Mouse (Mus musculus): ENCODE results near the gene Zfp764. TPM values are rescaled to one million over a fixed set of nuclear protein-coding genes. Genes with fewer than 3 reads are reported as not detected.
"Not testable (repeated sequence)": the region's sequence is repeated elsewhere in the genome, so short reads cannot be mapped to it uniquely, and the experiment has no call there.

Gene Zfp764
- polyA plus RNA-seq, 1 experiment from 2014 or later, result 7.5 TPM

GRCm38 (mm10) chr7:127378310-127378921 lies 28.2 kb downstream of the Zfp764 start:
- H3K27ac ChIP-seq (ENCODE audit: low read depth, low read length), result no peak overlapping the region
- no peak overlapping the region for H3K4me2 ChIP-seq (ENCODE audit: low read depth)
- 78% methylated on average over 6 of the region's 6 CpGs for WGBS
- H3K4me1 ChIP-seq (ENCODE audit: control insufficient read depth, insufficient read depth, low read length), result no peaks in the 10 kb centered on the region
- no peak overlapping the region for H3K4me3 ChIP-seq (ENCODE audit: low read depth, low read length)
- ATAC-seq (ENCODE audit: insufficient read depth, low FRiP score, low TSS enrichment), result no peak
- H3K36me3 ChIP-seq (ENCODE audit: control insufficient read depth, insufficient read depth, low read length), result no peaks in the 10 kb centered on the region
- H3K9ac ChIP-seq (ENCODE audit: low read length), result no peak overlapping the region
- H3K9me3 ChIP-seq (ENCODE audit: control insufficient read depth, low read length), result no peaks in the 10 kb centered on the region
- no peaks in the 10 kb centered on the region for H3K27me3 ChIP-seq (ENCODE audit: control insufficient read depth, insufficient read depth, low read length)
- DNase-seq (ENCODE audit: low spot score), result no peak

DNA sequence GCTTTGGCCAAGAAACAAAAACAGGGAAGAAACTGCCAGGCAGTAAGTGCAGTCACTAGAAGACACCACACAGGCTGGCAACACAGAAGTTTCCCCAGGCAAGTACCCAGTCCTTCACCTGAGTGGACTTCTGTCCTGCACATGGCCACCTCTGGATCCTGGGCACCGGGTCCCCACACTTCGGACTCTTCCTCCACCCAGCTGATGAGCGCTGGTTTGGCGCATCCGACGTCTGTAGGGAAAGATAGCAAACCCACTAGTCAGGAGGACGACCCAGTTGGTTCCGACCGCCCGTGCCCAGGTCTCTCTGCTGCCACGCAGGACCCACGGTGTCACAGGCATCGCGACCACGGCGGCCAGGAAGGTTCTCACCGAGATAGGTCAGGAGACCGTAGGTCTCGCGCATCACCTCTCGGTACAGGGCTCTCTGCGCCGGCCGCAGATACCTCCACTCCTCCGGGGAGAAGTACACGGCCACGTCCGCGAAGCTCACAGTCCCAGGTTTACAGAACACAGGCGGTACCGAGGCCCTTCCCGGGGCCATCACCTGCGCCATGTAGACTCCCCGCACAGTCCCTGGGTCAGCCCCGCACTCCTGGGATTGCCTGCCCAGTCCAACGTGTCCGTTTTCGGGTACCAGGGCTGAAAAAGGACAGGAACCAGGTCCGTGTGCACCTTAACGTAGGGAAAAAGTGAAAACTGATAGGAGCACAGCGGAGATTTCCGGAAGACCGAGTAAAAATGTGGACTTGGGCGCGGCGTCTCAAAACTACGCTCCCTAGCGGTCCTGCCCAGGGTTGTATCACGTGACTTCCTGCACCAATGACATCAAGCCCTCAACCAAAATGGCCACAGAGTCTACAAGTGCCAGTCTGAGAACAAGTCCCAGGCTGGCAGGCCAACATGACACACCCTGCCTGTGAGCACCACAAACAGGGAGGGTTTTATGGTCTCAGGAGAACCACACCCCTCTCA lies 31.1 kb downstream of the Zfp764 start, which contains the start of gene Zfp747:
Gene Zfp747 (minus strand): TSS at position 780 of the 975 bp plus-strand sequence.
- ATAC-seq (ENCODE audit: insufficient read depth, low FRiP score, low TSS enrichment), result peak; percentile 95
- 2% methylated on average over 49 of the region's 49 CpGs for WGBS
- H3K9me3 ChIP-seq (ENCODE audit: control insufficient read depth, low read length); H3K27me3 ChIP-seq (ENCODE audit: control insufficient read depth, insufficient read depth, low read length); H3K36me3 ChIP-seq (ENCODE audit: control insufficient read depth, insufficient read depth, low read length); H3K4me1 ChIP-seq (ENCODE audit: control insufficient read depth, insufficient read depth, low read length); H3K27ac ChIP-seq (ENCODE audit: low read depth, low read length): not testable (repeated sequence)
- Histone ChIP-seq H3K4me3 (ENCODE audit: low read depth, low read length) (peak within 1 kb of the TSS; percentile 69), H3K4me2 (ENCODE audit: low read depth) (peak within 1 kb of the TSS; percentile 75), H3K9ac (ENCODE audit: low read length) (peak within 1 kb of the TSS; percentile 75)
- peak; percentile 89 for DNase-seq (ENCODE audit: low spot score)

DNA sequence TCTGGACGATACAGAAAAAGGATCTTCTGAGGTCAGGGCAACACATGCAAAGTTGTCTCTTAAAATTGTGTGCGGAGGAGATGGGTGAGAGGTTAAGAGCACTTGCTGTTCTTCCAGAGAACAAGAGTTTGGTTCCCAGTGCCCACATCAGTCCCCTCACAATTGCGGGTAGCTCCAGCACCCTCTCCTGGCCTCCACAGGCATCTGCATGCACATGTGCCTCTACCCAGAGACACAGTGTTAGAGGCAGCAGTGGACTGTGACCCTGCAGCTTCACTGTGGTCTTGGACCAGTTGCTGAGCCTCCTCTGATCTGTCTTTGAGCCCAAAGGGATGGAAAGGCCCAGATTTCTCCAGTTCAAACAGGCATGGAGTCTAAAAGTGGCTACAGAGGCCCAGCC lies 34.8 kb downstream of the Zfp764 start:
- H3K27me3 ChIP-seq (ENCODE audit: control insufficient read depth, insufficient read depth, low read length); H3K9ac ChIP-seq (ENCODE audit: low read length); H3K4me2 ChIP-seq (ENCODE audit: low read depth); H3K27ac ChIP-seq (ENCODE audit: low read depth, low read length); H3K9me3 ChIP-seq (ENCODE audit: control insufficient read depth, low read length); DNase-seq (ENCODE audit: low spot score); H3K36me3 ChIP-seq (ENCODE audit: control insufficient read depth, insufficient read depth, low read length); H3K4me3 ChIP-seq (ENCODE audit: low read depth, low read length); H3K4me1 ChIP-seq (ENCODE audit: control insufficient read depth, insufficient read depth, low read length); ATAC-seq (ENCODE audit: insufficient read depth, low FRiP score, low TSS enrichment): not testable (repeated sequence)
- WGBS, result 81% methylated on average over 3 of the region's 3 CpGs

DNA sequence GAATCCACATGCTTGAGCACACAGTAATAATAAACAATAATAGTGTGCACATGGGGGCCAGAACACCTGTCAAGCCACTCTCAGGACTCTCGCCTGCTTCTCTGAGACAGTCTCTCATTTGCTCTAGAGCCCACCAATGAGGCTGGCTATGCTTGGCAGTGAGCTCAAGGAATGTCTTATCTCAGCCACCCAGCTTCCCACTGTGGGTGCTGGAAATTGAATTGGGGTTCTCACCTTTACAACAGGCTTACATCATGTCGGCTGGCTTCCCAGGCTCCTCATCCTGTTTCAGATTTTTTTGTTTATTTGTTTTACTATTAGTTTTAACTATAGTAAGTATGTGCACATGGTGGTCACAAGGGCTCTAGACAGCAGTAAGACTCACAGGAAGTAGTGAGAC lies 35.4 kb downstream of the Zfp764 start:
- H3K4me1 ChIP-seq (ENCODE audit: control insufficient read depth, insufficient read depth, low read length), result no peaks in the 10 kb centered on the region
- ATAC-seq (ENCODE audit: insufficient read depth, low FRiP score, low TSS enrichment), result no peak
- DNase-seq (ENCODE audit: low spot score), result no peak
- no peaks in the 10 kb centered on the region for H3K36me3 ChIP-seq (ENCODE audit: control insufficient read depth, insufficient read depth, low read length)
- no peak overlapping the region for H3K27ac ChIP-seq (ENCODE audit: low read depth, low read length)
- no peaks in the 10 kb centered on the region for H3K9me3 ChIP-seq (ENCODE audit: control insufficient read depth, low read length)
- no peaks in the 10 kb centered on the region for H3K27me3 ChIP-seq (ENCODE audit: control insufficient read depth, insufficient read depth, low read length)
- 87% methylated on average over 2 of the region's 2 CpGs for WGBS
- H3K4me3 ChIP-seq (ENCODE audit: low read depth, low read length), result no peak overlapping the region
- no peak overlapping the region for H3K4me2 ChIP-seq (ENCODE audit: low read depth)
- H3K9ac ChIP-seq (ENCODE audit: low read length), result no peak overlapping the region

DNA sequence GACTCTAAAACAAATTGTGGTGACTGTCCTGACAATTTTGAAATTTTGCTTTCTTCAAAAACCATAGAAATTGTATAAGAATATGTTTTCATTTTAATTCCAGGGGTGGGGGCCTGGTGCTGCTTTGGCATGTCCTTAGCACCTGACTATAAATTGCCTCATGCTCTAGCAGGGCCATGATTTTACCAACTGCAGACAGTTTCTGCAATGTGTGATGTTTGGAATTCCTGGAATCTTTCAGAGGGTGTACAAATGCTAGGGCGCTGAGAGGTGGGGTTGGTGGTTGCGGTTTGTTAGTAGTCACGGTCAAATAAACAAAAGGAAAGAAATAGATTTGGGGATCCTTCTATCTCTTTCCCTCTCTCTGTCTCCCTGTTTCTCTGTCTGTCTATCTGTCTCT lies 40.4 kb downstream of the Zfp764 start:
- DNase-seq (ENCODE audit: low spot score) (no peak), ATAC-seq (ENCODE audit: insufficient read depth, low FRiP score, low TSS enrichment) (no peak)
- H3K4me2 ChIP-seq (ENCODE audit: low read depth), result no peak overlapping the region
- H3K27ac ChIP-seq (ENCODE audit: low read depth, low read length), result no peak overlapping the region
- no peaks in the 10 kb centered on the region for H3K36me3 ChIP-seq (ENCODE audit: control insufficient read depth, insufficient read depth, low read length)
- H3K4me1 ChIP-seq (ENCODE audit: control insufficient read depth, insufficient read depth, low read length), result no peaks in the 10 kb centered on the region
- 84% methylated on average over 3 of the region's 3 CpGs for WGBS
- H3K27me3 ChIP-seq (ENCODE audit: control insufficient read depth, insufficient read depth, low read length), result peaks cover 5% of the 10 kb centered on the region; the same call in 1 of the 2 replicates
- no peak overlapping the region for H3K4me3 ChIP-seq (ENCODE audit: low read depth, low read length)
- no peak overlapping the region for H3K9ac ChIP-seq (ENCODE audit: low read length)
- H3K9me3 ChIP-seq (ENCODE audit: control insufficient read depth, low read length), result no peaks in the 10 kb centered on the region

- no peak for DNase-seq (ENCODE audit: low spot score)
- Histone ChIP-seq H3K27ac (ENCODE audit: low read depth, low read length) (no peak overlapping the region), H3K9me3 (ENCODE audit: control insufficient read depth, low read length) (no peaks in the 10 kb centered on the region), H3K4me2 (ENCODE audit: low read depth) (peak overlapping the region; percentile 62; the same call in 1 of the 2 replicates), H3K36me3 (ENCODE audit: control insufficient read depth, insufficient read depth, low read length) (no peaks in the 10 kb centered on the region), H3K27me3 (ENCODE audit: control insufficient read depth, insufficient read depth, low read length) (peaks cover 5% of the 10 kb centered on the region; the same call in 1 of the 2 replicates), H3K4me1 (ENCODE audit: control insufficient read depth, insufficient read depth, low read length) (no peaks in the 10 kb centered on the region), H3K9ac (ENCODE audit: low read length) (no peak overlapping the region), H3K4me3 (ENCODE audit: low read depth, low read length) (peak overlapping the region; percentile 33; the same call in 1 of the 2 replicates)
- 55% methylated on average over 4 of the region's 4 CpGs for WGBS
- ATAC-seq (ENCODE audit: insufficient read depth, low FRiP score, low TSS enrichment), result no peak
Observed at GRCm38 (mm10) chr7:127364166-127364565, 42.5 kb downstream of the Zfp764 start.

- H3K4me3 ChIP-seq (ENCODE audit: low read depth, low read length), result peak overlapping the region; percentile 33
- no peaks in the 10 kb centered on the region for H3K9me3 ChIP-seq (ENCODE audit: control insufficient read depth, low read length)
- WGBS, result under 1% methylated on average over 24 of the region's 24 CpGs
- peak overlapping the region; percentile 59 for H3K9ac ChIP-seq (ENCODE audit: low read length)
- H3K36me3 ChIP-seq (ENCODE audit: control insufficient read depth, insufficient read depth, low read length), result no peaks in the 10 kb centered on the region
- H3K27ac ChIP-seq (ENCODE audit: low read depth, low read length), result no peak overlapping the region
- peaks cover 5% of the 10 kb centered on the region; the same call in 1 of the 2 replicates for H3K27me3 ChIP-seq (ENCODE audit: control insufficient read depth, insufficient read depth, low read length)
- H3K4me2 ChIP-seq (ENCODE audit: low read depth), result peak overlapping the region; percentile 62
- H3K4me1 ChIP-seq (ENCODE audit: control insufficient read depth, insufficient read depth, low read length), result no peaks in the 10 kb centered on the region
- DNase-seq (ENCODE audit: low spot score) (peak; percentile 46), ATAC-seq (ENCODE audit: insufficient read depth, low FRiP score, low TSS enrichment) (no peak)
Observed at GRCm38 (mm10) chr7:127363475-127363921, 43.1 kb downstream of the Zfp764 start.

DNA sequence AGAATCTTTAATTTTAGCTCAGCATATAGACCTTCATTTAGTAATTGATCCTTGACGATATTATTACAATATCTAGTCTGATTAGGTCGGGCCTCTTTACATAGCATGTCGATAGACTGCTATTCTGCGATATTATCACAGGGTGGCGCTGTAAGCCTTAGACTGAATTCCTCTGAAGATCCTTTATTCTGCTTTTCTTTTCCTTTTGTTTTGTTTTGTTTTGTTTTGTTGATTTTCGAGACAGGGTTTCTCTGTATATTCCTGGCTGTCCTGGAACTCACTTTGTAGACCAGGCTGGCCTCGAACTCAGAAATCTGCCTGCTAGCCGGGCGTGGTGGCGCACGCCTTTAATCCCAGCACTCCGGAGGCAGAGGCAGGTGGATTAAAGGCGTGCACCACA lies 44.2 kb downstream of the Zfp764 start:
- not testable (repeated sequence) for H3K4me3 ChIP-seq (ENCODE audit: low read depth, low read length)

More for the DNA sequence above, 44.2 kb downstream of the Zfp764 start:
- WGBS, result 26% methylated on average over 13 of the region's 13 CpGs
- H3K27ac ChIP-seq (ENCODE audit: low read depth, low read length); H3K27me3 ChIP-seq (ENCODE audit: control insufficient read depth, insufficient read depth, low read length); H3K36me3 ChIP-seq (ENCODE audit: control insufficient read depth, insufficient read depth, low read length); H3K9ac ChIP-seq (ENCODE audit: low read length); H3K4me1 ChIP-seq (ENCODE audit: control insufficient read depth, insufficient read depth, low read length); H3K9me3 ChIP-seq (ENCODE audit: control insufficient read depth, low read length); ATAC-seq (ENCODE audit: insufficient read depth, low FRiP score, low TSS enrichment): not testable (repeated sequence)
- peak overlapping the region; percentile 30 for H3K4me2 ChIP-seq (ENCODE audit: low read depth)
- peak; percentile 14 for DNase-seq (ENCODE audit: low spot score)
